Mouse (Mus musculus): Measurements from ENCODE around the gene Ccr9. TPM values are rescaled to one million over a fixed set of nuclear protein-coding genes. Genes with fewer than 3 reads are reported as not detected.
"Not testable (repeated sequence)": the region's sequence is repeated elsewhere in the genome, so short reads cannot be mapped to it uniquely, and the experiment has no call there.

Ccr9 gene
- polyA plus RNA-seq, 1 experiment from 2014 or later: 0.17 TPM

- no peaks in the 10 kb centered on the region for H3K9me3 ChIP-seq (replicated peaks)
- ATAC-seq (ENCODE audit: insufficient number of reproducible peaks, low FRiP score, low TSS enrichment, low read depth): no peak
- H3K36me3 ChIP-seq: 0 out of 2 replicates have a peak, but pooled peaks cover 3% of the 10 kb centered on the region
- WGBS: 64% methylated on average over 3 of the region's 3 CpGs
- H3K27me3 ChIP-seq: no peaks in the 10 kb centered on the region
- no peak overlapping the region for H3K27ac ChIP-seq (replicated peaks)
- peaks cover 6% of the 10 kb centered on the region for H3K4me1 ChIP-seq
- no peak overlapping the region for H3K9ac ChIP-seq
- H3K4me3 ChIP-seq (replicated peaks): peak overlapping the region; percentile 6; the same call in 1 of the 2 replicates
- peak overlapping the region; percentile 63 for H3K4me2 ChIP-seq (replicated peaks)
Observed at GRCm38 (mm10) chr9:123716301-123716700, 38.1 kb downstream of the Ccr9 start.

GRCm38 (mm10) chr9:123717186-123718008, 39.2 kb downstream of the Ccr9 start, which contains the start of gene Lztfl1:
Lztfl1 (minus strand) TSS chr9:123717697.
- Histone ChIP-seq H3K36me3 (no peaks in the 10 kb centered on the region), H3K9ac (peak within 1 kb of the TSS; percentile 91), H3K27ac (replicated peaks) (peak within 1 kb of the TSS; percentile 89), H3K4me3 (replicated peaks) (peak within 1 kb of the TSS; percentile 97), H3K9me3 (replicated peaks) (no peaks in the 10 kb centered on the region), H3K27me3 (no peaks in the 10 kb centered on the region), H3K4me2 (replicated peaks) (peak within 1 kb of the TSS; percentile 63), H3K4me1 (peaks cover 6% of the 10 kb centered on the region)
- WGBS: under 1% methylated on average over 55 of the region's 55 CpGs
- ATAC-seq (ENCODE audit: insufficient number of reproducible peaks, low FRiP score, low TSS enrichment, low read depth): peak; percentile 99

GRCm38 (mm10) chr9:123722737-123723493, 44.7 kb downstream of the Ccr9 start:
- H3K9me3 ChIP-seq (replicated peaks): no peaks in the 10 kb centered on the region
- H3K27ac ChIP-seq (replicated peaks): no peak overlapping the region
- H3K27me3 ChIP-seq: no peaks in the 10 kb centered on the region
- no peak overlapping the region for H3K9ac ChIP-seq
- no peak overlapping the region for H3K4me2 ChIP-seq (replicated peaks)
- H3K36me3 ChIP-seq: no peaks in the 10 kb centered on the region
- WGBS: 62% methylated on average over 2 of the region's 2 CpGs
- ATAC-seq (ENCODE audit: insufficient number of reproducible peaks, low FRiP score, low TSS enrichment, low read depth): no peak
- H3K4me3 ChIP-seq (replicated peaks): no peak overlapping the region
- H3K4me1 ChIP-seq: no peaks in the 10 kb centered on the region

GRCm38 (mm10) chr9:123731271-123731670, 53.0 kb downstream of the Ccr9 start:
- no peak overlapping the region for H3K9ac ChIP-seq
- H3K36me3 ChIP-seq: no peaks in the 10 kb centered on the region
- 70% methylated on average over 3 of the region's 3 CpGs for WGBS
- no peaks in the 10 kb centered on the region for H3K9me3 ChIP-seq (replicated peaks)
- no peak overlapping the region for H3K4me2 ChIP-seq (replicated peaks)
- ATAC-seq (ENCODE audit: insufficient number of reproducible peaks, low FRiP score, low TSS enrichment, low read depth): no peak
- H3K27me3 ChIP-seq: no peaks in the 10 kb centered on the region
- H3K4me1 ChIP-seq: no peaks in the 10 kb centered on the region
- no peak overlapping the region for H3K4me3 ChIP-seq (replicated peaks)
- H3K27ac ChIP-seq (replicated peaks): no peak overlapping the region

- ATAC-seq (ENCODE audit: insufficient number of reproducible peaks, low FRiP score, low TSS enrichment, low read depth): no peak
- H3K9me3 ChIP-seq (replicated peaks): no peaks in the 10 kb centered on the region
- WGBS: 61% methylated on average over 3 of the region's 3 CpGs
Observed at GRCm38 (mm10) chr9:123734133-123734532, 55.9 kb downstream of the Ccr9 start.

GRCm38 (mm10) chr9:123740799-123741198, 62.6 kb downstream of the Ccr9 start:
- Histone ChIP-seq H3K36me3 (no peaks in the 10 kb centered on the region), H3K4me3 (replicated peaks) (no peak overlapping the region), H3K4me1 (no peaks in the 10 kb centered on the region), H3K9me3 (replicated peaks) (no peaks in the 10 kb centered on the region), H3K27me3 (no peaks in the 10 kb centered on the region), H3K27ac (replicated peaks) (no peak overlapping the region), H3K4me2 (replicated peaks) (no peak overlapping the region), H3K9ac (no peak overlapping the region)
- WGBS: 70% methylated on average over 4 of the region's 4 CpGs
- ATAC-seq (ENCODE audit: insufficient number of reproducible peaks, low FRiP score, low TSS enrichment, low read depth): no peak

More at GRCm38 (mm10) chr9:123734133-123734532, 55.9 kb downstream of the Ccr9 start:
- H3K27me3 ChIP-seq: no peaks in the 10 kb centered on the region
- H3K36me3 ChIP-seq: no peaks in the 10 kb centered on the region
- no peak overlapping the region for H3K4me3 ChIP-seq (replicated peaks)
- H3K4me1 ChIP-seq: no peaks in the 10 kb centered on the region
- no peak overlapping the region for H3K27ac ChIP-seq (replicated peaks)
- H3K4me2 ChIP-seq (replicated peaks): no peak overlapping the region
- no peak overlapping the region for H3K9ac ChIP-seq

GRCm38 (mm10) chr9:123749687-123750086, 71.4 kb downstream of the Ccr9 start:
- H3K4me1 ChIP-seq; H3K36me3 ChIP-seq; ATAC-seq (ENCODE audit: insufficient number of reproducible peaks, low FRiP score, low TSS enrichment, low read depth); H3K9ac ChIP-seq; H3K27ac ChIP-seq (replicated peaks); H3K9me3 ChIP-seq (replicated peaks); H3K4me2 ChIP-seq (replicated peaks); H3K27me3 ChIP-seq; H3K4me3 ChIP-seq (replicated peaks): not testable (repeated sequence)
- WGBS: 93% methylated on average over 8 of the region's 8 CpGs

- no peaks in the 10 kb centered on the region for H3K36me3 ChIP-seq
- no peak overlapping the region for H3K4me3 ChIP-seq (replicated peaks)
- WGBS: 84% methylated on average over 4 of the region's 4 CpGs
- no peaks in the 10 kb centered on the region for H3K9me3 ChIP-seq (replicated peaks)
- H3K4me1 ChIP-seq: no peaks in the 10 kb centered on the region
- H3K27ac ChIP-seq (replicated peaks): no peak overlapping the region
- H3K9ac ChIP-seq: no peak overlapping the region
- no peaks in the 10 kb centered on the region for H3K27me3 ChIP-seq
- ATAC-seq (ENCODE audit: insufficient number of reproducible peaks, low FRiP score, low TSS enrichment, low read depth): no peak
- no peak overlapping the region for H3K4me2 ChIP-seq (replicated peaks)
Observed at GRCm38 (mm10) chr9:123754333-123754732, 76.1 kb downstream of the Ccr9 start.

- Histone ChIP-seq H3K9me3 (replicated peaks) (no peaks in the 10 kb centered on the region), H3K4me2 (replicated peaks) (no peak overlapping the region), H3K27me3 (no peaks in the 10 kb centered on the region), H3K4me3 (replicated peaks) (no peak overlapping the region), H3K4me1 (no peaks in the 10 kb centered on the region), H3K27ac (replicated peaks) (no peak overlapping the region), H3K36me3 (no peaks in the 10 kb centered on the region), H3K9ac (no peak overlapping the region)
- no peak for ATAC-seq (ENCODE audit: insufficient number of reproducible peaks, low FRiP score, low TSS enrichment, low read depth)
- WGBS: 67% methylated on average over 3 of the region's 3 CpGs
Observed at GRCm38 (mm10) chr9:123756752-123757151, 78.5 kb downstream of the Ccr9 start.

- 39% methylated on average over 2 of the region's 2 CpGs for WGBS
- Histone ChIP-seq H3K4me2 (replicated peaks) (no peak overlapping the region), H3K27me3 (no peaks in the 10 kb centered on the region), H3K36me3 (no peaks in the 10 kb centered on the region), H3K4me1 (no peaks in the 10 kb centered on the region), H3K27ac (replicated peaks) (no peak overlapping the region), H3K9me3 (replicated peaks) (no peaks in the 10 kb centered on the region), H3K4me3 (replicated peaks) (no peak overlapping the region), H3K9ac (no peak overlapping the region)
- ATAC-seq (ENCODE audit: insufficient number of reproducible peaks, low FRiP score, low TSS enrichment, low read depth): no peak
Observed at GRCm38 (mm10) chr9:123757326-123757725, 79.1 kb downstream of the Ccr9 start.

GRCm38 (mm10) chr9:123758156-123758555, 79.9 kb downstream of the Ccr9 start:
- Histone ChIP-seq H3K9me3 (replicated peaks) (no peaks in the 10 kb centered on the region), H3K27ac (replicated peaks) (no peak overlapping the region), H3K36me3 (no peaks in the 10 kb centered on the region), H3K9ac (no peak overlapping the region), H3K4me3 (replicated peaks) (no peak overlapping the region), H3K4me1 (0 out of 2 replicates have a peak, but pooled peaks cover 4% of the 10 kb centered on the region), H3K4me2 (replicated peaks) (no peak overlapping the region), H3K27me3 (no peaks in the 10 kb centered on the region)
- no peak for ATAC-seq (ENCODE audit: insufficient number of reproducible peaks, low FRiP score, low TSS enrichment, low read depth)
- 76% methylated on average over 1 of the region's 1 CpGs for WGBS
